Mouse (Mus musculus): ENCODE measurements around the gene Hmg20a. TPM values are rescaled to one million over a fixed set of nuclear protein-coding genes. Genes with fewer than 3 reads are reported as not detected.

The Hmg20a gene
- polyA plus RNA-seq, 1 experiment from 2014 or later: 60.9 TPM

GRCm38 (mm10) chr9:56534727-56535126 lies 116.3 kb downstream of the Hmg20a start:
- ATAC-seq (ENCODE audit: insufficient number of reproducible peaks, insufficient read depth, low FRiP score, low read depth): no peak; the same call in 1 of the 2 replicates
- H3K27ac ChIP-seq (ENCODE audit: low read length): peak overlapping the region; percentile 35; the same call in 1 of the 2 replicates

GRCm38 (mm10) chr9:56535361-56535760 lies 117.0 kb downstream of the Hmg20a start:
- H3K9me3 ChIP-seq (ENCODE audit: control insufficient read depth, low read depth, low read length): no peaks in the 10 kb centered on the region
- H3K27ac ChIP-seq (ENCODE audit: low read length): no peak overlapping the region
- WGBS: 31% methylated on average over 11 of the region's 11 CpGs
- ATAC-seq (ENCODE audit: insufficient number of reproducible peaks, insufficient read depth, low FRiP score, low read depth): no peak
- no peaks in the 10 kb centered on the region for H3K27me3 ChIP-seq (ENCODE audit: control insufficient read depth, insufficient read depth, low read length)
- no peak overlapping the region for H3K4me2 ChIP-seq (replicated peaks; ENCODE audit: low read depth, low read length)
- H3K36me3 ChIP-seq (ENCODE audit: control insufficient read depth, insufficient read depth, low read length): no peaks in the 10 kb centered on the region
- no peak overlapping the region for H3K9ac ChIP-seq (replicated peaks; ENCODE audit: low read depth, low read length)
- H3K4me1 ChIP-seq (ENCODE audit: control insufficient read depth, insufficient read depth, low read length): peaks cover 9% of the 10 kb centered on the region; the same call in 1 of the 2 replicates
- no peak overlapping the region for H3K4me3 ChIP-seq (ENCODE audit: low read depth, low read length)

More at GRCm38 (mm10) chr9:56534727-56535126, 116.3 kb downstream of the Hmg20a start:
- Histone ChIP-seq H3K27me3 (ENCODE audit: control insufficient read depth, insufficient read depth, low read length) (no peaks in the 10 kb centered on the region), H3K4me1 (ENCODE audit: control insufficient read depth, insufficient read depth, low read length) (peaks cover 9% of the 10 kb centered on the region; the same call in 1 of the 2 replicates), H3K9me3 (ENCODE audit: control insufficient read depth, low read depth, low read length) (no peaks in the 10 kb centered on the region), H3K4me2 (replicated peaks; ENCODE audit: low read depth, low read length) (no peak overlapping the region), H3K4me3 (ENCODE audit: low read depth, low read length) (no peak overlapping the region), H3K9ac (replicated peaks; ENCODE audit: low read depth, low read length) (no peak overlapping the region), H3K36me3 (ENCODE audit: control insufficient read depth, insufficient read depth, low read length) (no peaks in the 10 kb centered on the region)
- WGBS: 48% methylated on average over 7 of the region's 7 CpGs

- Histone ChIP-seq H3K9me3 (ENCODE audit: control insufficient read depth, low read depth, low read length) (no peaks in the 10 kb centered on the region), H3K4me2 (replicated peaks; ENCODE audit: low read depth, low read length) (no peak overlapping the region), H3K36me3 (ENCODE audit: control insufficient read depth, insufficient read depth, low read length) (no peaks in the 10 kb centered on the region), H3K4me1 (ENCODE audit: control insufficient read depth, insufficient read depth, low read length) (peaks cover 4% of the 10 kb centered on the region; the same call in 1 of the 2 replicates), H3K27me3 (ENCODE audit: control insufficient read depth, insufficient read depth, low read length) (no peaks in the 10 kb centered on the region), H3K27ac (ENCODE audit: low read length) (no peak overlapping the region), H3K4me3 (ENCODE audit: low read depth, low read length) (no peak overlapping the region), H3K9ac (replicated peaks; ENCODE audit: low read depth, low read length) (no peak overlapping the region)
- ATAC-seq (ENCODE audit: insufficient number of reproducible peaks, insufficient read depth, low FRiP score, low read depth): no peak
- 32% methylated on average over 12 of the region's 12 CpGs for WGBS
Measured at GRCm38 (mm10) chr9:56540051-56540450, 121.6 kb downstream of the Hmg20a start.

- ATAC-seq (ENCODE audit: insufficient number of reproducible peaks, insufficient read depth, low FRiP score, low read depth): no peak
- WGBS: 66% methylated on average over 6 of the region's 6 CpGs
Measured at GRCm38 (mm10) chr9:56544687-56545475, 126.5 kb downstream of the Hmg20a start.

More at GRCm38 (mm10) chr9:56544687-56545475, 126.5 kb downstream of the Hmg20a start:
- Histone ChIP-seq H3K4me3 (ENCODE audit: low read depth, low read length) (no peak overlapping the region), H3K27ac (ENCODE audit: low read length) (no peak overlapping the region), H3K9me3 (ENCODE audit: control insufficient read depth, low read depth, low read length) (no peaks in the 10 kb centered on the region), H3K36me3 (ENCODE audit: control insufficient read depth, insufficient read depth, low read length) (no peaks in the 10 kb centered on the region), H3K4me2 (replicated peaks; ENCODE audit: low read depth, low read length) (no peak overlapping the region), H3K9ac (replicated peaks; ENCODE audit: low read depth, low read length) (no peak overlapping the region), H3K4me1 (ENCODE audit: control insufficient read depth, insufficient read depth, low read length) (no peaks in the 10 kb centered on the region), H3K27me3 (ENCODE audit: control insufficient read depth, insufficient read depth, low read length) (no peaks in the 10 kb centered on the region)

Other genes starting within 250 kb of the Hmg20a start
- 23.0 and 27.3 TPM in 2 replicates for gene Peak1, start 542 bp upstream of the Hmg20a start, polyA plus RNA-seq (2014; fragmentation: Nextera tagmentation; extraction: Ambion mirVana)